Mouse (Mus musculus) liver, adult 2 months (tissue): ENCODE measurements around the gene Tcea3. TPM values are rescaled to one million over a fixed set of nuclear protein-coding genes. Genes with fewer than 3 reads are reported as not detected.

Experiments used
- DNase-seq: peaks from one replicate; pipeline ENCODE4 v3.0.0-alpha.2; 2011; ENCODE audit warnings: low read depth, low spot score; ENCODE audit errors: extremely low read depth
- H3K27ac ChIP-seq: fragments of 200-500 bp; replicated peaks from 2 replicates; pipeline ENCODE4 v1.5.1; 2012; ENCODE audit warnings: low read depth, mild to moderate bottlenecking, control low read depth, inconsistent platforms, low read length; ENCODE audit not compliant: insufficient read depth
- H3K27me3 ChIP-seq: fragments of 200-500 bp; 2 replicates; pipeline ENCODE4 v1.6.1; 2012; ENCODE audit warnings: mild to moderate bottlenecking, moderate library complexity, low read length, inconsistent platforms; ENCODE audit not compliant: control insufficient read depth, insufficient read depth
- H3K36me3 ChIP-seq: fragments of 200-500 bp; 2 replicates; pipeline ENCODE4 v1.6.1; 2012; ENCODE audit warnings: low read length, inconsistent platforms; ENCODE audit not compliant: control insufficient read depth, insufficient read depth
- H3K4me1 ChIP-seq: fragments of 200-500 bp; 2 replicates; pipeline ENCODE4 v1.6.1; 2011; ENCODE audit warnings: low read length; ENCODE audit not compliant: control insufficient read depth, insufficient read depth
- H3K4me3 ChIP-seq: fragments of 200-500 bp; 2 replicates; pipeline ENCODE4 v1.5.1; 2011; ENCODE audit warnings: low read depth, mild to moderate bottlenecking, control low read depth, low read length, moderate library complexity; ENCODE audit not compliant: insufficient read depth
- H3K79me2 ChIP-seq: fragments of 200-500 bp; 2 replicates; pipeline ENCODE4 v1.6.1; 2012; ENCODE audit warnings: inconsistent platforms, mild to moderate bottlenecking, low read length, moderate library complexity; ENCODE audit not compliant: control insufficient read depth, insufficient read depth
- H3K9ac ChIP-seq: fragments of 200-500 bp; 2 replicates; pipeline ENCODE4 v1.6.1; 2012; ENCODE audit warnings: low read depth, mild to moderate bottlenecking, control low read depth, inconsistent platforms, low read length
- CTCF ChIP-seq: fragments of 200-500 bp; IDR thresholded peaks from 2 replicates; pipeline ENCODE4 v1.5.1; 2011; ENCODE audit warnings: low read depth, low read length, control low read depth
- POLR2A ChIP-seq: fragments of 200-500 bp; IDR thresholded peaks from 2 replicates; pipeline ENCODE4 v1.6.1; 2011; ENCODE audit warnings: low read length, control low read depth; ENCODE audit not compliant: insufficient read depth; ENCODE audit errors: extremely low read depth
- WGBS: fragments of 180-500 bp; shearing (Covaris S2); methylation state at CpG from one replicate; pipeline ENCODE4 v1.1.7; 2018; 5-methylcytosine and 5-hydroxymethylcytosine counted together
- polyA plus RNA-seq: library from polyadenylated mRNA; depleted of rRNA; stranded (reverse); fragments of >200 nt; gene quantifications from 2 replicates; pipeline ENCODE4 v1.2.3, GENCODE M21; 2012
- total RNA-seq: library from RNA; depleted of rRNA; stranded (reverse); fragments of >200 nt; gene quantifications from 2 replicates; pipeline ENCODE4 v1.2.3, GENCODE M21; 2014

Tcea3 gene
- total and polyA plus RNA-seq, 2 experiments: 20.1 to 34.8 TPM

DNA sequence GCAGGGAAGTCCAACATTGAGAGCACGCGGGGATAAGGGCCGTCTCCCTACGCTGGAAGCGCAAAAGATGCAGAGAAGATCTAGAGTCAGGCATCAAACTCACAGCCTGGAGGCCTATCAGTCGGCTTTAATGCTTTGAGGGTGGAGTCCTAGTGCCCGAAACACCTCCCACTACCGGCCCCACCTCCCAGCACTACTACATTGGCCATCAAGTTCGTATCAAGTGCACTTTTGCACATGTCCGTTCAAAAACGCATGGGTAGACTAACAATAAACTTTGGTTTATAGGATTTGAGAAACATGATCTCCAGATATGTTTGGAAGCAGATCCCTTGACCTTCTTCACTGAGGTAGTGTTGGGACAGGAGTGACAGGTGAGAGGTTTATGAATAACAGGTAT is 62.3 kb downstream of the Tcea3 start:
- Histone ChIP-seq H3K9ac (no peak overlapping the region), H3K79me2 (peaks cover 15% of the 10 kb centered on the region; the same call in 1 of the 2 replicates), H3K4me1 (peaks cover 8% of the 10 kb centered on the region), H3K27me3 (no peaks in the 10 kb centered on the region), H3K27ac (peak overlapping the region; percentile 80), H3K36me3 (no peaks in the 10 kb centered on the region), H3K4me3 (peak overlapping the region; percentile 88; the same call in 1 of the 2 replicates)
- peak; percentile 84 for DNase-seq
- 2% methylated on average over 11 of the region's 11 CpGs for WGBS
- TF ChIP-seq POLR2A (no peak), CTCF (no peak)

DNA sequence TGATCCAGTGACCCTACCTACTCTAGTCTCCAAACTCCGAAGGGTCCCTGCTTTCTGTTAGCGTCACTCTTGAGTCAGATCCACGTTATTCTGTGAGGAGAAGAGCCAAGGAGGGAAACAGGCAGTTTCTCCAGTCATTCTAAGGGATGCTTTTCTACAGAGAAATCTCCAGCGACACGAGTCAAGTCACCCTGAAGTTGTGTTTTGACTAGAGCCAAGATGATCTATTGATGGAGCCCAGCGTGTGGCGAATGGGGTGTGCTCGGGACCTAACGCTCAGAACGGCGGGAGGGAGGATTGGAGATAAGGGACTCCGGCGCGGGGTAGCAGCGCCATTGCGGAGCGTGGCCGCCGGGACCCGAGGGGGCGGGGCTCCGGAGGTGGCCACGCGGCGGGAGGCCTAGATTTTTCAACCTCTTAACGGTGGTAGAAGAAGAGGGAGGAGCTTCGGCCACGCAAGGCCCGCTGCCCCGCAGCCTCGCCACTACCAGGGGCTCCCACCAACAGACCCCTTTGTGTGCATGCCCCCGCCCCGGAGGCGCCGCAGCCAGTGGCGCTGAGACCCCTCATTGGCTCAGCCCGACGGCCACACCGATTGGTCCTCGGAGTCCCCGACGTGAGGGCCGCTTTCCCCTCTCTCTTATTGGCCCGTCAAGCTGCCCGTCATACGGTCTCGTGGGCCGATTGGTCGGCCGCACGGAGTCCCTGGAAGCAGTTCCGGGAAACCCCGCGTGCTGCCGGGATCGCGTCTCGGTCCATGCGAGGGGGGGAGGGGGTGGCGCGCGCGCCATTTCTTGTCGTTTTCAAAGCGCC is 62.9 kb downstream of the Tcea3 start, which contains the start of gene Hnrnpr:
Hnrnpr (plus strand) TSS at position 714 of the 813 bp plus-strand sequence.
- Histone ChIP-seq H3K36me3 (no peaks in the 10 kb centered on the region), H3K27ac (peak within 1 kb of the TSS; percentile 91), H3K4me3 (peak within 1 kb of the TSS; percentile 93), H3K4me1 (peaks cover 8% of the 10 kb centered on the region), H3K9ac (peak within 1 kb of the TSS; percentile 96), H3K79me2 (peaks cover 18% of the 10 kb centered on the region; the same call in 1 of the 2 replicates), H3K27me3 (no peaks in the 10 kb centered on the region)
- TF ChIP-seq CTCF (no peak), POLR2A (peak; percentile 33)
- under 1% methylated on average over 64 of the region's 65 CpGs for WGBS
- peak; percentile 88 for DNase-seq

DNA sequence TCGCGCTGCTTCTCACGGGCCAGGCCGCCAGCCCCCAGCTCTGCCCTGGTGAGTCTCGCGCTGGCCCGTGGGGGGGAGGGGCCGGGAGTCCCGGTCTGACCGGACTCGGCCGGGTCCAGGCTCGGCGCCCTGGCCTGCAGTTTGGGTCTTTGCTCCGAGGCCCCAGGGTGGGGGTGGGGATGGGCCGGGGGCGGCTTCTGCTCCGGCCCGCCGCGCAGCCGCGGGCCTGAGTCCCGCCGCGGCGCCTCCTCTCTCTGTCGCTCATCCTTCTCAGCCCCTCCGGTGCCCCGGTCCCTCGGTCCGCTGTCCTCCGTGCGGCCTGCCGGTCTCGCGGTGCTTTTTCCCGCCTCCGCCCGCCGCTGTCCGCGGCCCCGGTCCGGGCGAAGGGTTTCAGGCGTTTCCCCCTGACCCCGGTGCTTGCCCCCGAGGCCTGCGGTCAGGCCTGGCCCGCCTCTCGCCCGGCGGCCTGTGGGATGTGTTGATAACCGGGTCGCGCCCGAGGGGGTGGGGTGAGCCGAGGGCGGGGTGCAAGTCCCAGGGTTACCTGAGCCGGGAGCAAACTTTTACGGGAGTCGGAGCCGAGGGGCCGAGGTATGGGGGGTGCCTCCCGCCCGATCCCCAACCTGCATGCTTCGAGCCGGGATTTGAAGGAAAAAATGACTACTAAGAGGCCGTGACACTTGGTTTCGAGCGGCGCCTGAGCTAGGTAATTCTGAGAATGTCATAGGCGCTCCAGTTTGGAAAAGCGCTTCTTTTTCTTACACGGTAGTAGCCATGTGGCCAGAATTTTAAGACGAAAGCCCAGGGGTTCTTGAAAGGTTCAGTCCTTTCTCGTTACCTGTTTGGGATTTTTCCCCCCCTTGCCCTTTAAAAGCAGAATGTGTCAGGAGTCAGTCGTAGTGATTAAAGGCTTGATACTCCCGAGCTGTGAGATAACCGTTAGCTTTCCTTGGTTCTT is 63.8 kb downstream of the Tcea3 start:
- H3K9ac ChIP-seq: peak overlapping the region; percentile 96
- H3K4me1 ChIP-seq: peaks cover 8% of the 10 kb centered on the region
- H3K27ac ChIP-seq: peak overlapping the region; percentile 91
- H3K36me3 ChIP-seq: peaks cover 2% of the 10 kb centered on the region; the same call in 1 of the 2 replicates
- H3K4me3 ChIP-seq: peak overlapping the region; percentile 93
- peak; percentile 65 for DNase-seq
- TF ChIP-seq POLR2A (no peak), CTCF (no peak)
- under 1% methylated on average over 74 of the region's 81 CpGs for WGBS
- H3K79me2 ChIP-seq: peaks cover 18% of the 10 kb centered on the region; the same call in 1 of the 2 replicates
- no peaks in the 10 kb centered on the region for H3K27me3 ChIP-seq

DNA sequence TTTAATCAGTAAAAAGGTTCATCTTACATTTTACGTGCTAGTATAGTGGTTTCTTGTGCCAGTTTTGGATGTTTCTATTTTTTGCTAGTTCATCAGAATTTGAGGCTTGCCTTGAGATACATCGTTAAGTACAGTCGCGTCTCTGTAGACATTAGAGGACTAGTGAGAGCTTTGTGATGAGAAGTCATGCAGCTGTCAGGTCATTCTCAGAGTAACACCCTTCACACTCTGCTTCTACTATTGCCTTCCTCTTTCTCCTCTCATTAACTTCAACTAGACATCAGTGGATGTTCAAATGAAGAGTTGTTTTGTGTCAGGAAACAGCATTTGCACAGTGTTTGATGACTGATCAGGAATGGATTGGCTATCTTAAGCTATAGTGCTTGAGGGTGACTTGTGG is 65.1 kb downstream of the Tcea3 start:
- TF ChIP-seq CTCF (no peak), POLR2A (no peak)
- H3K79me2 ChIP-seq: peaks cover 18% of the 10 kb centered on the region; the same call in 1 of the 2 replicates
- no peaks in the 10 kb centered on the region for H3K27me3 ChIP-seq
- no peak overlapping the region for H3K4me3 ChIP-seq
- no peak for DNase-seq
- H3K4me1 ChIP-seq: peaks cover 8% of the 10 kb centered on the region
- 30% methylated on average over 4 of the region's 4 CpGs for WGBS
- H3K9ac ChIP-seq: no peak overlapping the region
- peaks cover 9% of the 10 kb centered on the region for H3K36me3 ChIP-seq
- no peak overlapping the region for H3K27ac ChIP-seq

DNA sequence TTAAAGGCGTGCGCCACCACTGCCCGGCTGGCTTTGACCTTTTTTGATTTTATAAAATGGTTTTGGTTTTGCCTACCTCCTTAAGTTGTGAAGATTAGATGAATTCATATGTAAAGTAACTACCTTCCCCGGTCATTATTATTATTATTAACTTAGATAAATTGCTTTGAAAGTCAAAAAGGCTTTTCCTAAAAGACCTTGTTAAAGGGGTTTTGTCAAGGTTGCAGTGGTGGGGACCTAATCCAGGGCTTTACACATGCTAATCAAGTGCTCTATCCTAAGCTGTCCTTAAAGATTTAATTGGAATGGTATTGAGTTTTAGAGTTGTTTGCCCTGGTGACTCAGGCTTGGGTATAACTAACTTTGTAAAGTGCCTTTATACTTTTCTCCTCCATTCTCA is 70.1 kb downstream of the Tcea3 start:
- no peak for DNase-seq
- Histone ChIP-seq H3K27ac (no peak overlapping the region), H3K9ac (no peak overlapping the region), H3K27me3 (no peaks in the 10 kb centered on the region), H3K4me1 (peaks cover under 1% of the 10 kb centered on the region; the same call in 1 of the 2 replicates), H3K4me3 (no peak overlapping the region), H3K79me2 (peaks cover 16% of the 10 kb centered on the region; the same call in 1 of the 2 replicates), H3K36me3 (peaks cover 38% of the 10 kb centered on the region)
- 98% methylated on average over 4 of the region's 4 CpGs for WGBS
- TF ChIP-seq CTCF (no peak), POLR2A (no peak)
